Mouse (Mus musculus) embryo, embryonic 11.5 days (tissue): ENCODE data around the gene Tmem56.

Experiments
- DNase-seq: peaks from one replicate; pipeline ENCODE4 v3.0.0-alpha.2; 2012; ENCODE audit warnings: low read depth, low spot score

Gene Tmem56

GRCm38 (mm10) chr3:121169092-121169942, 113.6 kb downstream of the Tmem56 start:
- no peak for DNase-seq

GRCm38 (mm10) chr3:121168581-121168980, 114.3 kb downstream of the Tmem56 start:
- DNase-seq, result no peak

- DNase-seq, result peak; percentile 19
Measured at GRCm38 (mm10) chr3:121163271-121163819, 119.6 kb downstream of the Tmem56 start.

- no peak for DNase-seq
Measured at GRCm38 (mm10) chr3:121161661-121162060, 121.2 kb downstream of the Tmem56 start.

- no peak for DNase-seq
Measured at GRCm38 (mm10) chr3:121160424-121160823, 122.5 kb downstream of the Tmem56 start.

- DNase-seq, result no peak
Measured at GRCm38 (mm10) chr3:121159566-121159965, 123.3 kb downstream of the Tmem56 start.

- no peak for DNase-seq
Measured at GRCm38 (mm10) chr3:121158901-121159351, 124.0 kb downstream of the Tmem56 start.

- no peak for DNase-seq
Measured at GRCm38 (mm10) chr3:121157546-121158330, 125.2 kb downstream of the Tmem56 start.

GRCm38 (mm10) chr3:121156451-121157186, 126.3 kb downstream of the Tmem56 start:
- no peak for DNase-seq

GRCm38 (mm10) chr3:121156043-121156442, 126.9 kb downstream of the Tmem56 start:
- DNase-seq, result no peak
